Mouse (Mus musculus) midbrain, postnatal 0 days (tissue): ENCODE measurements around the gene Elmod1. TPM values are rescaled to one million over a fixed set of nuclear protein-coding genes. Genes with fewer than 3 reads are reported as not detected.

Source experiments
- ATAC-seq: fragments of 200-750 bp; cut with Nextera tagmentation; 2 replicates; pipeline ENCODE4 v1.8.0; 2017; ENCODE audit warnings: moderate number of reproducible peaks, mild to moderate bottlenecking, moderate TSS enrichment, moderate library complexity; ENCODE audit not compliant: low FRiP score
- DNase-seq: peaks from one replicate; pipeline ENCODE4 v3.0.0-alpha.2; 2015; ENCODE audit warnings: low spot score
- H3K27ac ChIP-seq: fragments of 300-500 bp; sonication (generic); 2 replicates; pipeline ENCODE4 v1.5.1; 2014; ENCODE audit warnings: low read depth, mild to moderate bottlenecking, low read length, mixed read lengths
- H3K27me3 ChIP-seq: fragments of 300-500 bp; sonication (generic); 2 replicates; pipeline ENCODE4 v1.6.1; 2014; ENCODE audit warnings: low read length, control low read depth, mixed read lengths; ENCODE audit not compliant: insufficient read depth
- H3K36me3 ChIP-seq: fragments of 300-500 bp; sonication (generic); 2 replicates; pipeline ENCODE4 v1.6.1; 2014; ENCODE audit warnings: low read length, control low read depth, mixed read lengths; ENCODE audit not compliant: insufficient read depth
- H3K4me1 ChIP-seq: fragments of 300-500 bp; sonication (generic); 2 replicates; pipeline ENCODE4 v1.6.1; 2014; ENCODE audit warnings: mild to moderate bottlenecking, control low read depth, antibody characterized with exemption, low read length, mixed read lengths; ENCODE audit not compliant: insufficient read depth
- H3K4me2 ChIP-seq: fragments of 300-500 bp; sonication (generic); 2 replicates; pipeline ENCODE4 v1.6.1; 2014; ENCODE audit warnings: low read depth, mild to moderate bottlenecking, low read length, mixed read lengths; ENCODE audit not compliant: poor library complexity, severe bottlenecking
- H3K4me3 ChIP-seq: fragments of 300-500 bp; sonication (generic); 2 replicates; pipeline ENCODE4 v1.5.1; 2014; ENCODE audit warnings: low read depth, mild to moderate bottlenecking, low read length, moderate library complexity
- H3K9ac ChIP-seq: fragments of 300-500 bp; sonication (generic); replicated peaks from 2 replicates; pipeline ENCODE4 v1.6.1; 2014; ENCODE audit warnings: mild to moderate bottlenecking, low read length, moderate library complexity, mixed read lengths; ENCODE audit not compliant: poor library complexity, severe bottlenecking
- H3K9me3 ChIP-seq: fragments of 300-500 bp; sonication (generic); 2 replicates; pipeline ENCODE4 v1.6.1; 2016; ENCODE audit warnings: low read length, control low read depth
- CTCF ChIP-seq: IDR thresholded peaks from 2 replicates; pipeline ENCODE4 v1.5.1; 2016; ENCODE audit warnings: antibody characterized with exemption, mild to moderate bottlenecking
- WGBS: fragments of 180-500 bp; shearing (Covaris S2); extraction: QIAGEN DNeasy Blood & Tissue Kit; methylation state at CpG from one replicate; pipeline ENCODE4 v1.1.7; 2014; 5-methylcytosine and 5-hydroxymethylcytosine counted together
- polyA plus RNA-seq: library from polyadenylated mRNA; unstranded; fragments of >200 nt; fragmentation: Nextera tagmentation; extraction: Ambion mirVana; gene quantifications from 2 replicates; pipeline ENCODE4 v1.2.1, GENCODE M21; 2015
- total RNA-seq: library from RNA; depleted of rRNA; stranded (reverse); fragments of >200 nt; gene quantifications from 2 replicates; pipeline ENCODE4 v1.2.3, GENCODE M21; 2014; rRNA removed

The Elmod1 gene
- total and polyA plus RNA-seq, 2 experiments from 2014 or later: 26.6 to 101 TPM

GRCm38 (mm10) chr9:53877423-53877822, 97.7 kb downstream of the Elmod1 start:
- Histone ChIP-seq H3K9ac (no peak overlapping the region), H3K27me3 (no peaks in the 10 kb centered on the region), H3K36me3 (no peaks in the 10 kb centered on the region), H3K27ac (no peak overlapping the region), H3K4me1 (no peaks in the 10 kb centered on the region), H3K4me3 (no peak overlapping the region), H3K4me2 (no peak overlapping the region), H3K9me3 (no peaks in the 10 kb centered on the region)
- ATAC-seq (no peak), DNase-seq (no peak)
- no peak for TF ChIP-seq CTCF
- 56% methylated on average over 2 of the region's 2 CpGs for WGBS

GRCm38 (mm10) chr9:53873239-53873638, 101.9 kb downstream of the Elmod1 start:
- no peak overlapping the region for H3K27ac ChIP-seq
- 90% methylated on average over 8 of the region's 8 CpGs for WGBS
- no peaks in the 10 kb centered on the region for H3K27me3 ChIP-seq
- no peaks in the 10 kb centered on the region for H3K4me1 ChIP-seq
- H3K9ac ChIP-seq: no peak overlapping the region
- no peak overlapping the region for H3K4me3 ChIP-seq
- no peak for TF ChIP-seq CTCF
- H3K9me3 ChIP-seq: no peaks in the 10 kb centered on the region
- no peaks in the 10 kb centered on the region for H3K36me3 ChIP-seq
- DNase-seq (no peak), ATAC-seq (no peak)
- H3K4me2 ChIP-seq: no peak overlapping the region

Other genes with a start within 250 kb of the Elmod1 start
- gene Slc35f2, start 203.8 kb downstream of the Elmod1 start, total RNA-seq: 14.8 and 15.4 TPM in 2 replicates
- gene Slc35f2, start 203.8 kb downstream of the Elmod1 start, polyA plus RNA-seq: 15.3 and 16.5 TPM in 2 replicates
- not detected in 2 replicates for gene Sln, start 125.1 kb downstream of the Elmod1 start, total RNA-seq
- 0.15 TPM in 1 of 2 replicates, not detected in the other for gene Sln, start 125.1 kb downstream of the Elmod1 start, polyA plus RNA-seq
- 1.1 and 2.2 TPM in 2 replicates for gene Tnfaip8l3, start 93.1 kb upstream of the Elmod1 start, total RNA-seq
- gene Tnfaip8l3, start 93.1 kb upstream of the Elmod1 start, polyA plus RNA-seq: 0.32 and 0.33 TPM in 2 replicates